8 mouse cellular contexts compared by ENCODE assay signal in the genomic region with DNA sequence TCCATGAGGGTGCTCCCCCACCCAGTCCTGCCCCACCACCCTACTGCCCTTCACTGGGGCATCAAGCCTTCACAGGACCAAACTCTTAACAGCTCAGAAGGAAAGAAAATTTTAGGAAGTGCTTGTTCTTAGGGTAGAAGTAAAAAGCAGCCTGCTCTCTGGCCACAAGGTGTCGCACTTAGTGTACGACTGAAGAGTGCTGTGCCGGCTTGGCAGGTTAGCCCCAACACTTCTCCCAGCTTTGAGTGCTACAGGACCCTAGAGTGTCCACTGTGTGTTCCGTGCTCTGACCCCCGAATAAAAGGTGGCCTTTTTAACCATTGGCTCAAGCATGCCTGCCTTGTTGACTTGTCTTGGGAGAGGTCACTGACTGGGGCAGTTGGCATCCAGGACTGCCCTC. TPM values are rescaled to one million over a fixed set of nuclear protein-coding genes. Genes with fewer than 3 reads are reported as not detected.
DNase-seq lines count a peak whose midpoint lies in the region; ATAC-seq and TF ChIP-seq lines count a peak whose summit lies in the region.

No protein-coding gene starts in this region.

- 6% methylated on average over 5 of the region's 5 CpGs for WGBS in liver, embryonic 13.5 days (ENCODE audit: insufficient replicate concordance)
- WGBS in neural tube, embryonic 15.5 days: 9% methylated on average over 5 of the region's 5 CpGs

- H3K9me3 ChIP-seq in liver, embryonic 13.5 days (replicated peaks): no peaks in the 10 kb centered on the region
- no peaks in the 10 kb centered on the region for H3K9me3 ChIP-seq in neural tube, embryonic 15.5 days (replicated peaks)

- peak; percentile 86 for DNase-seq in adrenal gland, postnatal 14 days
- peak; percentile 72 for DNase-seq in embryo, embryonic 9.5 days (ENCODE audit: extremely low spot score)
- DNase-seq in heart, adult 8-10 months (ENCODE audit: low spot score): peak; percentile 65
- DNase-seq in kidney, postnatal 10 days: peak; percentile 88
- peak; percentile 67 for DNase-seq in liver, embryonic 13.5 days

- H3K4me2 ChIP-seq in liver, embryonic 13.5 days: no peak overlapping the region
- no peak overlapping the region for H3K4me2 ChIP-seq in neural tube, embryonic 15.5 days

- H3K36me3 ChIP-seq in C2C12 (ENCODE audit: control insufficient read depth, insufficient read depth): peaks cover 40% of the 10 kb centered on the region
- H3K36me3 ChIP-seq in liver, embryonic 13.5 days: peaks cover 51% of the 10 kb centered on the region
- peaks cover 37% of the 10 kb centered on the region for H3K36me3 ChIP-seq in neural tube, embryonic 15.5 days
- H3K36me3 ChIP-seq in testis, adult 2 months (ENCODE audit: control insufficient read depth, insufficient read depth, low read length): no peaks in the 10 kb centered on the region; the same call in 1 of the 2 replicates

- ATAC-seq in liver, embryonic 13.5 days (ENCODE audit: low read depth): no peak
- peak; percentile 66; the same call in 1 of the 2 replicates for ATAC-seq in neural tube, embryonic 15.5 days (ENCODE audit: low FRiP score)

- H3K9ac ChIP-seq in liver, embryonic 13.5 days: no peak overlapping the region
- no peak overlapping the region for H3K9ac ChIP-seq in neural tube, embryonic 15.5 days (replicated peaks)

- no peaks in the 10 kb centered on the region for H3K79me3 ChIP-seq in C2C12 (ENCODE audit: low read depth)

- TF ChIP-seq CTCF in C2C12 (IDR thresholded peaks at IDR 0.05; ENCODE audit: control insufficient read depth, insufficient read depth, insufficient read length): peak; percentile 1
- peak; percentile 57; the same call in 1 of the 2 replicates for TF ChIP-seq CTCF in testis, adult 2 months (IDR thresholded peaks at IDR 0.05; ENCODE audit: control insufficient read depth, insufficient read depth, insufficient replicate concordance, low read depth, low read length)

- H3K27ac ChIP-seq in liver, embryonic 13.5 days: no peak overlapping the region
- H3K27ac ChIP-seq in neural tube, embryonic 15.5 days (replicated peaks): no peak overlapping the region
- H3K27ac ChIP-seq in testis, adult 2 months (ENCODE audit: control insufficient read depth, insufficient read depth, low read depth, low read length): no peak overlapping the region

- H3ac ChIP-seq in C2C12 (ENCODE audit: control insufficient read depth, insufficient read length, low read depth): no peak overlapping the region

- H3K27me3 ChIP-seq in C2C12 (ENCODE audit: control insufficient read depth, insufficient read depth, insufficient read length): no peaks in the 10 kb centered on the region
- no peaks in the 10 kb centered on the region for H3K27me3 ChIP-seq in liver, embryonic 13.5 days
- no peaks in the 10 kb centered on the region for H3K27me3 ChIP-seq in neural tube, embryonic 15.5 days (replicated peaks)
- H3K27me3 ChIP-seq in testis, adult 2 months (ENCODE audit: control insufficient read depth, insufficient read depth, low read length): no peaks in the 10 kb centered on the region

- no peak overlapping the region for H3K4me3 ChIP-seq in C2C12 (ENCODE audit: insufficient read depth, poor library complexity, severe bottlenecking)
- H3K4me3 ChIP-seq in liver, embryonic 13.5 days (replicated peaks): no peak overlapping the region
- H3K4me3 ChIP-seq in neural tube, embryonic 15.5 days (replicated peaks): no peak overlapping the region
- H3K4me3 ChIP-seq in testis, adult 2 months (ENCODE audit: control insufficient read depth, low read depth, low read length): no peak overlapping the region

- peaks cover 36% of the 10 kb centered on the region for H3K4me1 ChIP-seq in liver, embryonic 13.5 days (replicated peaks)
- H3K4me1 ChIP-seq in neural tube, embryonic 15.5 days: peaks cover 15% of the 10 kb centered on the region
- peaks cover 14% of the 10 kb centered on the region for H3K4me1 ChIP-seq in testis, adult 2 months (ENCODE audit: control insufficient read depth, insufficient read depth, low read length)

- no peak for TF ChIP-seq POLR2A in testis, adult 2 months (IDR thresholded peaks at IDR 0.05; ENCODE audit: control insufficient read depth, low read depth, low read length)

- peaks cover under 1% of the 10 kb centered on the region for H3K79me2 ChIP-seq in C2C12 (ENCODE audit: control insufficient read depth, insufficient read depth)

TF ChIP-seq in C2C12, 6 proteins besides CTCF, POLR2A, EP300 and RAD21:
- TF ChIP-seq FOSL1 (IDR thresholded peaks at IDR 0.05; ENCODE audit: insufficient read depth, low read length, poor library complexity, severe bottlenecking) (no peak), MYOG (IDR thresholded peaks at IDR 0.05; ENCODE audit: control insufficient read depth, extremely low read depth, insufficient read length) (no peak), USF1 (IDR thresholded peaks at IDR 0.05; ENCODE audit: low read depth) (no peak), CEBPB (IDR thresholded peaks at IDR 0.05; ENCODE audit: low read depth) (no peak), MYOD1 (IDR thresholded peaks at IDR 0.05; ENCODE audit: control insufficient read depth, insufficient read length, low read depth) (no peak), MAX (IDR thresholded peaks at IDR 0.05) (no peak)

RNA-seq across cellular contexts. Expression of a gene that starts 2.8 kb away (rescaled TPM):
- 2.4 TPM for polyA plus RNA-seq in C2C12 (2012; fragmentation: generic; extraction: Trizol)
- 94.0 and 105 TPM in 2 replicates for total RNA-seq in adrenal gland, postnatal 14 days (2021)
- 10 to 100 TPM; 17.5 to 20.9 (median 18.4) TPM for total RNA-seq in heart, adult 8-10 months (2022)
- 55.3 and 58.7 TPM in 2 replicates for polyA plus RNA-seq in liver, embryonic 13.5 days (2015; fragmentation: Nextera tagmentation; extraction: Ambion mirVana)
- 15.3 and 17.2 TPM in 2 replicates for polyA plus RNA-seq in neural tube, embryonic 15.5 days (2015; fragmentation: Nextera tagmentation; extraction: Ambion mirVana)
- 30.7 and 31.6 TPM in 2 replicates for polyA plus RNA-seq in testis, adult 2 months (2012; rRNA removed)

RNA-seq across cellular contexts. Expression of a gene that starts 15.6 kb away (rescaled TPM):
- polyA plus RNA-seq in C2C12 (2012; fragmentation: generic; extraction: Trizol): 68.2 TPM
- 76.3 and 78.4 TPM in 2 replicates for total RNA-seq in adrenal gland, postnatal 14 days (2021)
- total RNA-seq in heart, adult 8-10 months (2022): 10 to 100 TPM; 46.5 to 51.6 (median 49.3) TPM
- polyA plus RNA-seq in liver, embryonic 13.5 days (2015; fragmentation: Nextera tagmentation; extraction: Ambion mirVana): 68.1 and 70.3 TPM in 2 replicates
- 100 and 104 TPM in 2 replicates for polyA plus RNA-seq in neural tube, embryonic 15.5 days (2015; fragmentation: Nextera tagmentation; extraction: Ambion mirVana)
- polyA plus RNA-seq in testis, adult 2 months (2012; rRNA removed): 80.7 and 95.4 TPM in 2 replicates

RNA-seq across cellular contexts. Expression of a gene that starts 33.2 kb away (rescaled TPM):
- polyA plus RNA-seq in C2C12 (2012; fragmentation: generic; extraction: Trizol): 6.6 TPM
- 5.8 and 6.5 TPM in 2 replicates for total RNA-seq in adrenal gland, postnatal 14 days (2021)
- total RNA-seq in heart, adult 8-10 months (2022): 1 to 10 TPM; 2.6 to 3.2 (median 2.8) TPM
- 5.5 and 6.2 TPM in 2 replicates for polyA plus RNA-seq in liver, embryonic 13.5 days (2015; fragmentation: Nextera tagmentation; extraction: Ambion mirVana)
- polyA plus RNA-seq in neural tube, embryonic 15.5 days (2015; fragmentation: Nextera tagmentation; extraction: Ambion mirVana): 31.9 and 35.6 TPM in 2 replicates
- polyA plus RNA-seq in testis, adult 2 months (2012; rRNA removed): 2.4 and 2.5 TPM in 2 replicates

RNA-seq across cellular contexts. Expression of a gene that starts 33.4 kb away (rescaled TPM):
- polyA plus RNA-seq in C2C12 (2012; fragmentation: generic; extraction: Trizol): 141 TPM
- total RNA-seq in adrenal gland, postnatal 14 days (2021): 209 and 225 TPM in 2 replicates
- total RNA-seq in heart, adult 8-10 months (2022): 100 to 1,000 TPM in 1 of 4 experiments, 10 to 100 TPM in 3; 72.8 to 103 (median 87.1) TPM
- 88.2 and 91.6 TPM in 2 replicates for polyA plus RNA-seq in liver, embryonic 13.5 days (2015; fragmentation: Nextera tagmentation; extraction: Ambion mirVana)
- 118 and 137 TPM in 2 replicates for polyA plus RNA-seq in neural tube, embryonic 15.5 days (2015; fragmentation: Nextera tagmentation; extraction: Ambion mirVana)
- polyA plus RNA-seq in testis, adult 2 months (2012; rRNA removed): 47.6 and 50.5 TPM in 2 replicates

RNA-seq across cellular contexts. Expression of a gene that starts 54.4 kb away (rescaled TPM):
- 0.54 TPM for polyA plus RNA-seq in C2C12 (2012; fragmentation: generic; extraction: Trizol)
- 0.56 and 3.4 TPM in 2 replicates for total RNA-seq in adrenal gland, postnatal 14 days (2021)
- total RNA-seq in heart, adult 8-10 months (2022): not detected
- 0.09 and 0.20 TPM in 2 replicates for polyA plus RNA-seq in liver, embryonic 13.5 days (2015; fragmentation: Nextera tagmentation; extraction: Ambion mirVana)
- polyA plus RNA-seq in neural tube, embryonic 15.5 days (2015; fragmentation: Nextera tagmentation; extraction: Ambion mirVana): 0.19 and 0.89 TPM in 2 replicates
- polyA plus RNA-seq in testis, adult 2 months (2012; rRNA removed): 2.8 and 3.4 TPM in 2 replicates
